Mouse (Mus musculus) heart, embryonic 15.5 days (tissue): ENCODE results near the gene Tspan5. TPM values are rescaled to one million over a fixed set of nuclear protein-coding genes. Genes with fewer than 3 reads are reported as not detected.

ENCODE experiments used
- ATAC-seq: fragments of 200-750 bp; cut with Nextera tagmentation; replicated peaks from 2 replicates; pipeline ENCODE4 v1.8.0; 2017; ENCODE audit warnings: low read depth, moderate TSS enrichment; ENCODE audit not compliant: insufficient number of reproducible peaks, insufficient read depth, low FRiP score
- H3K27ac ChIP-seq: fragments of 300-500 bp; sonication (generic); 2 replicates; pipeline ENCODE4 v1.5.1; 2015; ENCODE audit warnings: mild to moderate bottlenecking, inconsistent platforms
- H3K27me3 ChIP-seq: fragments of 300-500 bp; sonication (generic); 2 replicates; pipeline ENCODE4 v1.6.1; 2015; ENCODE audit warnings: inconsistent platforms
- H3K36me3 ChIP-seq: fragments of 300-500 bp; sonication (generic); 2 replicates; pipeline ENCODE4 v1.6.1; 2015; ENCODE audit warnings: mild to moderate bottlenecking, inconsistent platforms
- H3K4me1 ChIP-seq: fragments of 300-500 bp; sonication (generic); replicated peaks from 2 replicates; pipeline ENCODE4 v1.6.1; 2015; ENCODE audit warnings: inconsistent platforms
- H3K4me2 ChIP-seq: fragments of 300-500 bp; sonication (generic); 2 replicates; pipeline ENCODE4 v1.6.1; 2015; ENCODE audit warnings: inconsistent platforms, mild to moderate bottlenecking, moderate library complexity
- H3K4me3 ChIP-seq: fragments of 300-500 bp; sonication (generic); 2 replicates; pipeline ENCODE4 v1.5.1; 2015; ENCODE audit warnings: mild to moderate bottlenecking, inconsistent platforms
- H3K9ac ChIP-seq: fragments of 300-500 bp; sonication (generic); 2 replicates; pipeline ENCODE4 v1.6.1; 2015; ENCODE audit warnings: mild to moderate bottlenecking, inconsistent platforms
- H3K9me3 ChIP-seq: fragments of 300-500 bp; sonication (generic); replicated peaks from 2 replicates; pipeline ENCODE4 v1.6.1; 2016; ENCODE audit warnings: inconsistent platforms
- WGBS: fragments of 180-500 bp; shearing (Covaris S2); methylation state at CpG from one replicate; pipeline ENCODE4 v1.1.7; 2015; ENCODE audit warnings: mixed read lengths; 5-methylcytosine and 5-hydroxymethylcytosine counted together
- polyA plus RNA-seq: library from polyadenylated mRNA; unstranded; fragments of >200 nt; fragmentation: Nextera tagmentation; extraction: Ambion mirVana; gene quantifications from 2 replicates; pipeline ENCODE4 v1.2.1, GENCODE M21; 2015

Gene Tspan5
- polyA plus RNA-seq, 1 experiment from 2014 or later = 14.7 TPM

DNA sequence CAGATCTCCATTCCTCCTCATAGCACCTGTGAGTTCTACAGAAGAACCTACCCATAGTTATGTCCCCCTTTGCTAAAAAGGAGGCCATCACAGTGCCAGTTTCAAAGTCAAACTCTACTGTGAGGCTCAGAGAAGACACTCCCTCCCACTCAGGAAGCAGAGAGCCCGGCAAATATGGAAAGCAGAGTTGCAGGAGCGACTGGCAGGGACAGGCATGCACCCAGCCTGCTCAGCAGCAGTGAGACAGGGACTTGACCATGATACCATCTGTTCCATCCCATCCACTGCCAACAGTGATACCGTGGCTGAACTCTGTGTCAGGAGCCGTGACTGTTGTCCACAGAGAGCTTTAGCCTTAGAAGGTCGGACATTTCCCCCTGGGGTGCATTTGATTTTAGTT is 123.3 kb downstream of the Tspan5 start:
- Histone ChIP-seq H3K27me3 (no peaks in the 10 kb centered on the region), H3K4me2 (no peak overlapping the region), H3K9me3 (no peaks in the 10 kb centered on the region), H3K36me3 (no peaks in the 10 kb centered on the region), H3K4me3 (no peak overlapping the region), H3K27ac (no peak overlapping the region), H3K9ac (no peak overlapping the region), H3K4me1 (peaks cover 2% of the 10 kb centered on the region; the same call in 1 of the 2 replicates)
- 77% methylated on average over 5 of the region's 5 CpGs for WGBS
- no peak for ATAC-seq

DNA sequence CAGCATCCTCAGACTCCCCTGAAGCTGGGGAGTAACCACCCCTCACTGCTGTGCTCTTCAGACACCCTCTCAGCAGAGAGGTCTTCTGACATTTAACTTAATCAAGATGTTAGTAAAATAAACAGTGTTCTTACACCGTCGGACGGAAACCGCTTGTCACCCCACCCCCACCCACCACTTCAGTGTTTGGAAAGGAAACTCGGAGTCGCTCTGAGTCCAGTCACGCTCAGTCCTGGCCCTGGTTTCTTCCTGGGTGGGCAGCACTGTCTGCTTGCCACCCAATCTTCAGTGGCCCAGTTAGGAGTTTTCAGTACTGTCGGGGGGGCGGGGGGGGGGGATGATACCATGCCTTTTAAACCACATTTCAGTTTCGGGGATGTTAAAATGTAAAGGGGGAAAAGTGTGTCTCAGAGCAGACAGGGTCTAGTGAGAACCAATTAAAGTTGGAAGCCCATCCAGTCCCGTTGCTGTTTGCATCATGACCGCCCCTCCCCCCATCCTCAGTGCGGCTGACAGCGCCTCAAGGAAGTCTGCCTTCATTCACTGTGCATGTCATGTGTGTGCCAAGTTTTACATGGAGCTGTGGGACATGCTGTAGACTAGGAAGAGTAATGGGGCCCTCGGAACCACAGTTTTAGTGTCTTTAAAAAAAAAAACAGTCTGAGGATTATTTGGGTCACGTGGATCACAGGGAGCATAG is 125.3 kb downstream of the Tspan5 start:
- no peak for ATAC-seq
- H3K4me2 ChIP-seq = no peak overlapping the region

DNA sequence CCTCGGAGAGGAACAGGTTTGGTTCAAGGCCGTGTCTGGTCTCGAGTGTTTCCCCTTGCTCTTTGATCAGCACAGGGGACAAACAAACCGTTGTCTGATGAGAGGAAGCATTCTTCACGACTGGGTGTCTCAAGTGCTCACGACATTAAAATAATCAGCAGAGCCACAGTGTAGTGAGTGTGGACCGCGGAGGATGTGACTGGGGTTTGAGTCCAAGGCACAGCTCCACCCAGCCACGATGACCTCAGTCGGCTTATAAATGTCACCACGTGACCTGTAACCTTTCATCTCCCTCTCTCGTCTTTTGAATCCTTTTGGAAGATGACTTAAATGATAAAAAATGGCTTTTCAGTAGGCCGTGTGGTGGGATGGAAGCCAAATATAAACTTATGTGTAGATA is 126.4 kb downstream of the Tspan5 start:
- Histone ChIP-seq H3K27me3 (no peaks in the 10 kb centered on the region), H3K4me3 (no peak overlapping the region), H3K36me3 (no peaks in the 10 kb centered on the region), H3K4me1 (no peaks in the 10 kb centered on the region), H3K9ac (no peak overlapping the region), H3K4me2 (no peak overlapping the region), H3K27ac (no peak overlapping the region), H3K9me3 (no peaks in the 10 kb centered on the region)
- 62% methylated on average over 13 of the region's 13 CpGs for WGBS
- no peak for ATAC-seq

More for the DNA sequence above, 125.3 kb downstream of the Tspan5 start:
- no peaks in the 10 kb centered on the region for H3K27me3 ChIP-seq
- no peak overlapping the region for H3K9ac ChIP-seq
- no peak overlapping the region for H3K27ac ChIP-seq
- H3K4me3 ChIP-seq = no peak overlapping the region
- H3K9me3 ChIP-seq = no peaks in the 10 kb centered on the region
- H3K4me1 ChIP-seq = no peaks in the 10 kb centered on the region
- WGBS = 80% methylated on average over 16 of the region's 16 CpGs
- H3K36me3 ChIP-seq = no peaks in the 10 kb centered on the region

DNA sequence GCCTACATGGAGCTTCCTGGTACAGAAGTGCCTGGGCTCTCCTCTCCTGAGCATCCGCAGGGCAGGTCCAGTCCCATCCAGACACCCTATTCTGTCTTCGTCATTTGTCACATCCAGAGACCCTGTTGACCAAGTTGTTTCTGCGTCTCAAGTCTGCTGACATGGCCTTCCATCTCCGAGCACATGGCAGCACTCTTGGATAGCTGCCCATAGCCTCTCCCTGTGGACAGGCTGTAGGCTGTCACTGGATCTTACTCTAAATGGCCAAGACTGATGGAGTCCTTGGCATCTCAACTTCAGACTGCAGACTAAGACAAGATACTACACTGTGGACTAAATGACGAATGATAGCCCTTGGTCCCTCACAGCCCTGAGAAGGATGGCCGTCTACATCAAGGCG is 133.3 kb downstream of the Tspan5 start:
- no peak for ATAC-seq
- no peaks in the 10 kb centered on the region for H3K27me3 ChIP-seq
- 83% methylated on average over 7 of the region's 7 CpGs for WGBS
- no peaks in the 10 kb centered on the region for H3K9me3 ChIP-seq
- H3K9ac ChIP-seq = no peak overlapping the region
- H3K4me1 ChIP-seq = no peaks in the 10 kb centered on the region
- H3K27ac ChIP-seq = no peak overlapping the region
- no peak overlapping the region for H3K4me2 ChIP-seq
- H3K4me3 ChIP-seq = no peak overlapping the region
- no peaks in the 10 kb centered on the region for H3K36me3 ChIP-seq

DNA sequence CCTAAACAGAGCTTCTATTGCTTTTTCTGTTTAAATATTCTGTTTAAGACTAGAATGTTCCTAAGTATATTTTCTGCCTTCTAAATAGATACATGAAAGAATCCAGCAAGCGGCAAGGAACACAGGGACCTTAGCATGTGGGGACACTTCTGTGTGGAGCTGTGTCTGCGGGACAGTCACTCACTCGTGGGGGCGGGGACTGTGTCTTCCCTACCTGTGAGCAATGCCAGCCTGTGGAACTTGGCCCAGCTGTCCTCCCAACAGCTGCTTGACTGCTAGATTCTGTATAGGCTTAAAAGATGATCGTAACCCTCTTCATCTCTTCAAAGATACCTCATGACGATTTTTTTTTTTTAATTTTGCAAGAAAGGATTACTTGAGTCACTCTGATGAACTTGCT is 133.9 kb downstream of the Tspan5 start:
- H3K9ac ChIP-seq = no peak overlapping the region
- no peak overlapping the region for H3K4me3 ChIP-seq
- no peaks in the 10 kb centered on the region for H3K4me1 ChIP-seq
- H3K4me2 ChIP-seq = no peak overlapping the region
- no peaks in the 10 kb centered on the region for H3K36me3 ChIP-seq
- 87% methylated on average over 6 of the region's 6 CpGs for WGBS
- no peaks in the 10 kb centered on the region for H3K27me3 ChIP-seq
- H3K27ac ChIP-seq = no peak overlapping the region
- ATAC-seq = no peak
- H3K9me3 ChIP-seq = no peaks in the 10 kb centered on the region

DNA sequence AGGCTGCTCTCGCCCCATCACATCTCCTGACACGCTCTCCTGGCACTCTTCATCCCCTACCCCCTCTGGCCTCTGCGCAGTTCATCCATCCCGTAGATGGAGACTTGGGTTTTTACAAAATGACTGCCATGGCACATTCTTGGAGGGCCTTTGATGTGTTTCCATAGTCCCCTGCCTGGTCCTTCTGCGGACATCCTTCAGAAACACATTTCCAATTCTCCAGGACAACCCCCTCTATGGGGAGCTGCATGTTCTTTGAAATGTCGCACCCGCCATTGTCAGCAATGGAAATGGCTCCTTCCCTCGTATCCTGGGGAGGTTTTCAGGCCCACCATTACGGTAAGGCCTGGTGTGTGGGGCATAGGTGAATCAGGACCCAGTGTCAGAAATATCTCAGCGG is 134.4 kb downstream of the Tspan5 start:
- Histone ChIP-seq H3K4me3 (no peak overlapping the region), H3K9ac (no peak overlapping the region), H3K4me2 (no peak overlapping the region), H3K9me3 (no peaks in the 10 kb centered on the region), H3K36me3 (no peaks in the 10 kb centered on the region), H3K27ac (0 out of 2 replicates have a peak overlapping the region, but pooled peaks have one; percentile 33), H3K27me3 (no peaks in the 10 kb centered on the region), H3K4me1 (no peaks in the 10 kb centered on the region)
- no peak for ATAC-seq
- WGBS = 87% methylated on average over 10 of the region's 10 CpGs

DNA sequence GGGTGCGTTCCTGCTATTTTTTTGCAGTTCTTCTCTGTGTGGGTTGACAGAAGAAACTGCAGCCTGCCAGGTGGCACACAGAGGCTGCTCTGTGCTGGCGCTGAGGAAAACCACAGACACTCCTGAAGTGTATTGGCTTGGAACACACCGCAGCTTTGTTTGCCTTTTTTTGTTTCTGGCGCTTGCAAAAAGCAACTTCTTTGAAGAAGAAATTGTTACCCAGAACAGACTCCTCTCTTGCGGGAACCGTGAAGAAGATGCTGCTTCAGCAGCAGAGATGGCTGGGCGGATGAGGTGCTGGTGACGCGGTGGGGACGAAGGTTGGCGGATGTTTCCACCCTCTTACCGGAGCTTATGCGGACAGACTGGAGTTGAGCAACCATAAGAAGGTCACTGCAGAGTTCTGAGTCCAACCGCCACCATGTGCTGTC is 135.0 kb downstream of the Tspan5 start:
- WGBS = 79% methylated on average over 14 of the region's 14 CpGs
- H3K9ac ChIP-seq = no peak overlapping the region
- H3K4me1 ChIP-seq = 0 out of 2 replicates have a peak, but pooled peaks cover 3% of the 10 kb centered on the region
- no peaks in the 10 kb centered on the region for H3K36me3 ChIP-seq
- peak overlapping the region; percentile 33; the same call in 1 of the 2 replicates for H3K27ac ChIP-seq
- H3K27me3 ChIP-seq = no peaks in the 10 kb centered on the region
- no peak overlapping the region for H3K4me3 ChIP-seq
- H3K4me2 ChIP-seq = no peak overlapping the region
- H3K9me3 ChIP-seq = no peaks in the 10 kb centered on the region
- no peak; the same call in 1 of the 2 replicates for ATAC-seq

DNA sequence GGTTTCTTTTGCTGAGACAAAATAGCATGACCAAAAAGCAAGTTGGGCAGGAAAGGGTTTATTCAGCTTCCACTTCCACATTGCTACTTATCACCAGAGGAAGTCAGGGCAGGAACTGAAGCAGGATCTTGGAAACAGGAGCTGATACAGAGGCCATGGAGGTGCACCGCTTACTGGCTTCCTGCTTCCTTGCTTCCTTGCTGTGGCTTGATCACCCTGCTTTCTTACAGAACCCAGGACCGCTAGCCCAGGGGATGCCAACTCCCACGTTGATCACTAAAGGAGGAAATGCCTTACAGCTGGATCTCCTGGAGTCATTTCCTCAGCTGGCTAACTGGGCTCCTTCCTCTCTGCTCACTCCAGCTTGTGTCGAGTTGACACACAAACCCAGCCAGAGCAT is 135.7 kb downstream of the Tspan5 start:
- H3K4me3 ChIP-seq = no peak overlapping the region
- 61% methylated on average over 4 of the region's 4 CpGs for WGBS
- H3K36me3 ChIP-seq = no peaks in the 10 kb centered on the region
- peak; percentile 28; the same call in 1 of the 2 replicates for ATAC-seq
- H3K4me1 ChIP-seq = 0 out of 2 replicates have a peak, but pooled peaks cover 3% of the 10 kb centered on the region
- peak overlapping the region; percentile 33; the same call in 1 of the 2 replicates for H3K27ac ChIP-seq
- no peak overlapping the region for H3K9ac ChIP-seq
- H3K4me2 ChIP-seq = no peak overlapping the region
- H3K27me3 ChIP-seq = no peaks in the 10 kb centered on the region
- H3K9me3 ChIP-seq = no peaks in the 10 kb centered on the region

DNA sequence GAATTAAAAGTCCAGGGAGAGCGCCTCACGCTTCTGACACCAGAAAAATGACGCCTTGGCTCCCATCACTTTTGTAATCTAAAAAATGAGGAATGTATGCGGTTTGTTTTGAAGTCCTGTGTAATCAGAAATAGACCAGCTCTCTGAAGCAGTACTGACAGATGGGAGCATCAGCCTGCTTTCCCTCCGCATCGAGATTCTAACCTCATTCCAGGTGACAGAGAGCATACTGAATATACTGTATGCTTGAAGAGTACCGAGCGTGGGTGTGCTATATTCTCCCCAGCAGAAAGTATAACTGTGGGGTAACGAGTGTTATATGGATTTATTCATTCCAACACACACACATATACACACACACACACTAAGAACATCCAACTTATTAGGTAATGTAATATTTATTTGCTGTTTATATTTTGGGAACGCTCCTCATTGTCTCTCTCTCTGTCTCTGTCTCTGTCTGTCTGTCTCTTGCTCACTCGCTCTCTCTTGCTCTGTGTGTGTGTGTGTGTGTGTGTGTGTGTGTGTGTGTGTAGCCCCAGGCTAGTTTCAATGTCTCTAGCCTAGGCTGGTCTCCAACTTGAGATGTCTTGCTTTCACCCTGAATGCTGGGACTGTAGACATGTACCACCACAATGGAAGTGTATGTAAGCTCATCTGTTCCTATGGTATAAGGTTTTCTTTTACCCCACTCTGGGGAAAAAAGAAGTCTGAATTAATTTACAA is 139.2 kb downstream of the Tspan5 start:
- Histone ChIP-seq H3K27me3 (no peaks in the 10 kb centered on the region), H3K9ac (no peak overlapping the region), H3K9me3 (no peaks in the 10 kb centered on the region), H3K4me3 (no peak overlapping the region), H3K4me1 (0 out of 2 replicates have a peak, but pooled peaks cover 3% of the 10 kb centered on the region), H3K36me3 (no peaks in the 10 kb centered on the region), H3K27ac (peak overlapping the region; percentile 15; the same call in 1 of the 2 replicates), H3K4me2 (no peak overlapping the region)
- WGBS = 74% methylated on average over 11 of the region's 11 CpGs
- ATAC-seq = no peak

DNA sequence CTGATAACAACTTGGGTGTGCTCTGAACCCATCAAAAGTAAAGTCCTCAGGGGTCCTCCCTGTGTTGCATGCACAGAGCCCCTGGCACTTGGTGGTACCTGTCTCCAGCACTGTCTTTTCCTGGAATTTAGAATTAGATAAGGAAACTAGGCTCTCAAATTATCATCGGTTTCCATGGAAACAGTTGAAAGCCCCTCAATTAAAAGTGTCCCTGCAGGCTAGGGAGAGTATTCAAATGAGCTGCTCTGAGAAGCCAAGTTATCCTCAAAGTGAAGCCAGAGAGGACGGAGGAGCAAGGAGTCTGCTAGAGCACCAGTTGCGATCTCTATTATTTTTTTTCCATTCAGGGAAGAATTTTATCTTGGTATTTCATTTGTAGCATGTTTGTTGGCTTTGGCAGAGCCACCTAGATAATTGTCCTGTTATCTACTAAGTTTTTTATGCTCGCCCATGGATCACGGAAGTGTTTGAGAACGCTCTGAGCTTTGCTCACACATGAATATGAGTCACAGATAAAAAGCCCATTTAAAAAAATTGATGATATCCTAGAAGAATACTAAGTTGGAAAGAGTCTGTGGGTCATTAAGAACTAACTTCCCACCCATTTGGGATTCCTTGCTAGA is 139.8 kb downstream of the Tspan5 start:
- no peaks in the 10 kb centered on the region for H3K9me3 ChIP-seq
- no peak for ATAC-seq
- no peak overlapping the region for H3K4me2 ChIP-seq
- 0 out of 2 replicates have a peak, but pooled peaks cover 3% of the 10 kb centered on the region for H3K4me1 ChIP-seq
- peak overlapping the region; percentile 15; the same call in 1 of the 2 replicates for H3K27ac ChIP-seq
- H3K9ac ChIP-seq = no peak overlapping the region
- 38% methylated on average over 6 of the region's 6 CpGs for WGBS
- H3K36me3 ChIP-seq = no peaks in the 10 kb centered on the region
- no peaks in the 10 kb centered on the region for H3K27me3 ChIP-seq
- no peak overlapping the region for H3K4me3 ChIP-seq

DNA sequence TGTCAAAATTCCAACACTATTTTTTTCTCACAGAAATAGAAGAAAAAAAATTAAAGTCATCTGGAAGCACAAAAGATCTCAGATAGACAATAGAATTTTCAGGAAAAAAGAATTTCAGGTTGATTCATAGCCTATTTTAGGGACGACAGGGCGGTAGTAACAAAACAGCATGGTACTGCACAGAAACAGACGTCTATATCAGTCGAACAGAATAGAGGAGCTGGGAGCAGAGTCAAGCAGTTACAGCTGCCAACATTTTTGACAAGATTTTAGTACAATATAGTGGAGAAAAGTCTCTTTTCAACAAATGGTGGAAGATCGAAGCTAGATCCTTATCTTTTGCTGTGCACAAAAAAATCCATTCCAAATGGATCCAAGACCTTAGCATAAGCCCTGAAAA is 144.1 kb downstream of the Tspan5 start:
- 78% methylated on average over 5 of the region's 5 CpGs for WGBS
- Histone ChIP-seq H3K36me3 (no peaks in the 10 kb centered on the region), H3K9ac (no peak overlapping the region), H3K4me2 (no peak overlapping the region), H3K4me3 (no peak overlapping the region), H3K27me3 (no peaks in the 10 kb centered on the region), H3K9me3 (no peaks in the 10 kb centered on the region), H3K27ac (no peak overlapping the region), H3K4me1 (peaks cover 9% of the 10 kb centered on the region; the same call in 1 of the 2 replicates)
- ATAC-seq = no peak
